Mouse (Mus musculus) liver, embryonic 14.5 days (tissue): ENCODE results near the gene Aip. TPM values are rescaled to one million over a fixed set of nuclear protein-coding genes. Genes with fewer than 3 reads are reported as not detected.
A peak's percentile ranks its signal among the peaks of the same experiment; 100 is the strongest.

ENCODE experiments used
- ATAC-seq: fragments of 200-750 bp; cut with Nextera tagmentation; 2 replicates; pipeline ENCODE4 v1.8.0; 2017; ENCODE audit warnings: moderate number of reproducible peaks, mild to moderate bottlenecking, moderate library complexity; ENCODE audit not compliant: insufficient read depth
- DNase-seq, 3 experiments: peaks; one replicate each; pipeline ENCODE4 v3.0.0-alpha.2; 2012 to 2013; ENCODE audit warnings: low read depth in 3 of 3, low spot score in 3 of 3
- H3K27ac ChIP-seq: fragments of 300-500 bp; sonication (generic); 2 replicates; pipeline ENCODE4 v1.5.1; 2014; ENCODE audit warnings: moderate library complexity, mild to moderate bottlenecking, control low read depth, inconsistent platforms
- H3K27me3 ChIP-seq: fragments of 300-500 bp; sonication (generic); 2 replicates; pipeline ENCODE4 v1.6.1; 2014; ENCODE audit warnings: mild to moderate bottlenecking, low read length, moderate library complexity; ENCODE audit not compliant: control insufficient read depth, insufficient read depth
- H3K36me3 ChIP-seq: fragments of 300-500 bp; sonication (generic); replicated peaks from 2 replicates; pipeline ENCODE4 v1.6.1; 2014; ENCODE audit warnings: low read depth; ENCODE audit not compliant: control insufficient read depth, insufficient read depth
- H3K4me1 ChIP-seq, 2 experiments: fragments of 200-500 bp in 1 of 2; fragments of 300-500 bp in 1 of 2; sonication (generic) in 1 of 2; replicated peaks; 2 replicates each; pipeline ENCODE4 v1.6.1; 2012 to 2014; ENCODE audit warnings: antibody characterized with exemption in 1 of 2, inconsistent platforms in 1 of 2, low read length in 1 of 2; ENCODE audit not compliant: control insufficient read depth in 2 of 2, insufficient read depth in 2 of 2
- H3K4me2 ChIP-seq: fragments of 300-500 bp; sonication (generic); 2 replicates; pipeline ENCODE4 v1.6.1; 2014; ENCODE audit warnings: low read depth, mild to moderate bottlenecking, control low read depth, moderate library complexity
- H3K4me3 ChIP-seq, 2 experiments: fragments of 200-500 bp in 1 of 2; fragments of 300-500 bp in 1 of 2; sonication (generic) in 1 of 2; 2 replicates each; pipeline ENCODE4 v1.5.1; 2012 to 2014; ENCODE audit warnings: low read depth in 2 of 2, low read length in 2 of 2, mild to moderate bottlenecking in 2 of 2, control low read depth in 1 of 2, inconsistent platforms in 1 of 2, moderate library complexity in 1 of 2; ENCODE audit not compliant: insufficient read depth in 1 of 2
- H3K9ac ChIP-seq: fragments of 300-500 bp; sonication (generic); replicated peaks from 2 replicates; pipeline ENCODE4 v1.6.1; 2014; ENCODE audit warnings: mild to moderate bottlenecking, control low read depth, moderate library complexity
- H3K9me3 ChIP-seq: fragments of 300-500 bp; sonication (generic); 2 replicates; pipeline ENCODE4 v1.6.1; 2016; ENCODE audit warnings: low read length, mixed read lengths; ENCODE audit not compliant: control insufficient read depth
- CTCF ChIP-seq: IDR thresholded peaks from 2 replicates; pipeline ENCODE4 v1.5.1; 2016; ENCODE audit warnings: antibody characterized with exemption, low read depth, control low read depth
- EP300 ChIP-seq: IDR thresholded peaks from 2 replicates; pipeline ENCODE4 v1.6.1; 2016; ENCODE audit warnings: antibody characterized with exemption, low read depth
- WGBS: fragments of 180-500 bp; shearing (Covaris S2); extraction: QIAGEN DNeasy Blood & Tissue Kit; methylation state at CpG from one replicate; pipeline ENCODE4 v1.1.7; 2014; ENCODE audit not compliant: insufficient replicate concordance; 5-methylcytosine and 5-hydroxymethylcytosine counted together
- polyA plus RNA-seq, 2 experiments: library from polyadenylated mRNA; depleted of rRNA in 1 of 2; stranded (reverse) in 1 of 2; unstranded in 1 of 2; fragments of >200 nt; fragmentation: Nextera tagmentation in 1 of 2; extraction: Ambion mirVana in 1 of 2; gene quantifications; 2 replicates each; pipeline versions ENCODE4 v1.2.1 to v1.2.3; 2012 to 2014

Aip gene
- polyA plus RNA-seq, 2 experiments = 29.4 to 33.2 TPM

GRCm38 (mm10) chr19:4086156-4086555 is 39.5 kb downstream of the Aip start:
- 71% methylated on average over 15 of the region's 15 CpGs for WGBS
- H3K9ac ChIP-seq = no peak overlapping the region
- no peak overlapping the region for H3K4me3 ChIP-seq
- H3K4me2 ChIP-seq = no peak overlapping the region
- peaks cover 2 to 4% of the 10 kb centered on the region in 2 experiments for H3K4me1 ChIP-seq
- no peak for DNase-seq
- no peaks in the 10 kb centered on the region for H3K36me3 ChIP-seq
- no peak overlapping the region for H3K27ac ChIP-seq
- no peak for ATAC-seq
- H3K27me3 ChIP-seq = no peaks in the 10 kb centered on the region
- no peak for TF ChIP-seq EP300
- TF ChIP-seq CTCF = no peak
- H3K9me3 ChIP-seq = no peaks in the 10 kb centered on the region

GRCm38 (mm10) chr19:4084984-4085383 is 40.7 kb downstream of the Aip start:
- H3K36me3 ChIP-seq = no peaks in the 10 kb centered on the region
- WGBS = 74% methylated on average over 1 of the region's 1 CpGs
- H3K4me3 ChIP-seq = no peak overlapping the region
- no peak for ATAC-seq
- no peak overlapping the region for H3K27ac ChIP-seq
- no peak overlapping the region for H3K9ac ChIP-seq
- no peaks in the 10 kb centered on the region for H3K27me3 ChIP-seq
- TF ChIP-seq CTCF (peak; percentile 66), EP300 (no peak)
- peaks cover 13 to 15% of the 10 kb centered on the region in 2 experiments for H3K4me1 ChIP-seq
- DNase-seq = no peak
- H3K9me3 ChIP-seq = no peaks in the 10 kb centered on the region
- no peak overlapping the region for H3K4me2 ChIP-seq

GRCm38 (mm10) chr19:4083826-4084225 is 41.8 kb downstream of the Aip start:
- DNase-seq (no peak), ATAC-seq (no peak)
- WGBS = 37% methylated on average over 8 of the region's 8 CpGs
- Histone ChIP-seq H3K27ac (no peak overlapping the region), H3K4me1 (peaks cover 20 to 23% of the 10 kb centered on the region in 2 experiments), H3K36me3 (no peaks in the 10 kb centered on the region), H3K9me3 (no peaks in the 10 kb centered on the region), H3K4me2 (no peak overlapping the region), H3K9ac (no peak overlapping the region), H3K4me3 (no peak overlapping the region), H3K27me3 (no peaks in the 10 kb centered on the region)
- TF ChIP-seq EP300 (no peak), CTCF (no peak)

- TF ChIP-seq CTCF = no peak
- TF ChIP-seq EP300 = no peak
- Histone ChIP-seq H3K4me3 (no peak overlapping the region), H3K9ac (no peak overlapping the region), H3K36me3 (no peaks in the 10 kb centered on the region), H3K4me1 (peaks cover 20 to 23% of the 10 kb centered on the region in 2 experiments), H3K27ac (no peak overlapping the region), H3K9me3 (no peaks in the 10 kb centered on the region), H3K27me3 (no peaks in the 10 kb centered on the region), H3K4me2 (no peak overlapping the region)
- DNase-seq = no peak
- no peak for ATAC-seq
- 74% methylated on average over 7 of the region's 7 CpGs for WGBS
Observed at GRCm38 (mm10) chr19:4083316-4083715, 42.3 kb downstream of the Aip start.

- TF ChIP-seq CTCF (peak; percentile 3; the same call in 1 of the 2 replicates), EP300 (no peak)
- H3K36me3 ChIP-seq = no peaks in the 10 kb centered on the region
- ATAC-seq (no peak), DNase-seq (no peak)
- H3K4me3 ChIP-seq = no peak overlapping the region
- H3K9ac ChIP-seq = no peak overlapping the region
- no peaks in the 10 kb centered on the region for H3K9me3 ChIP-seq
- H3K4me2 ChIP-seq = no peak overlapping the region
- H3K27me3 ChIP-seq = no peaks in the 10 kb centered on the region
- WGBS = 66% methylated on average over 11 of the region's 11 CpGs
- H3K4me1 ChIP-seq = peaks cover 18 to 23% of the 10 kb centered on the region in 2 experiments
- no peak overlapping the region for H3K27ac ChIP-seq
Observed at GRCm38 (mm10) chr19:4082219-4082965, 43.3 kb downstream of the Aip start.
